Mouse (Mus musculus): ENCODE data around the gene Vmn1r103. TPM values are rescaled to one million over a fixed set of nuclear protein-coding genes. Genes with fewer than 3 reads are reported as not detected.

Vmn1r103 gene
- not detected for polyA plus RNA-seq (2014; fragmentation: Illumina TruSeq; extraction: RNeasy Lipid Tissue Mini Kit (QIAGEN cat#74804))

DNA sequence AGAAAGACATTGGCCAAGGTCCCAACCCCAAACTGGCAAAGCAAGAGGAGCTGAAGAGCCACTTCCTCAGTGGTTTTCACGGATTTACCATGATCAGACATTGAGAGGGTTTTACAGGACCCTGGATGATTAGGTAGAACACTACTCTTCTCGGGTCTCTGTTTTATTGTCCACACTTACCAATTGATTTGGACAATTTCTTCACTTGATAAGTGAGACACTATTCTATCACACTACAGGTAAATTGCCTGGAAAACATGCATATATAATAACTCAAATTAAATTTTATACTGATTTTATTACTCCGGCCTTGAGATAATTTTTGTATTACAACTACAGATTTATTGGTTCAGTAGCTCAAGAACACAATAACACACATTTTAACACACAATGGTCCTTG lies at the start of gene Vmn1r103:
Gene Vmn1r103, minus strand, starts transcription at position 101 of the 400 bp plus-strand sequence.

DNA sequence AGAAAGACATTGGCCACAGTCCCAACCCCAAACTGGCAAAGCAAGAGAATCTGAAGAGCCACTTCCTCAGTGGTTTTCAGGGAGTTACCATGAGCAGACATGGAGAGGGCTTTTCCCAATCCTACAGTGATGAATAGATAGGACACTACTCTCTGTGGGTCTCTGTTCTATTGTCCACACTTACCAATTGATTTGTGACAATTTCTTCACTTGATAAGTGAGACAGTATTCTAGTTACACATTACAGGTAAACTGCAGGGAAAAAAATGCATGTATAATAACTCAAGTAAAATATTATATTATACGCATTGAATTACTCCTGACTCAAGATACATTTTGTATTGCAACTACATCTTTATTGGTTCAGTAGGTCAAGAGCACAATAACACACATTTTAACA lies 35.3 kb upstream of the Vmn1r103 start, which contains the start of gene Gm5726:
Gene Gm5726, minus strand, starts transcription at position 101 of the 400 bp plus-strand sequence.

DNA sequence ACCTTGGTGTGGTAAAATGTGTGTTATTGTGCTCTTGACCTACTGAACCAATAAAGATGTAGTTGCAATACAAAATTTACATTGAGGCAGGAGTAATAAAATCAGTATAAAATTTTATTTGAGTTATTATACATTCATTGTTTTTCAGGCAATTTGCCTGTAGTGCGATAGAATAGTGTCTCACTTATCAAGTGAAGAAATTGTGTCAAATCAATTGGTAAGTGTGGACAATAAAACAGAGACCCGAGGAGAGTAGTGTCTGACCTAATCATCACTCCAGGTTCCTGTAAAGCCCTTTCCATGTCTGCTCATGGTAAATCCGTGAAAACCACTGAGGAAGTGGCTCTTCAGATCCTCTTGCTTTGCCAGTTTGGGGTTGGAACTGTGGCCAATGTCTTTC lies 23.2 kb upstream of the Vmn1r103 start, which contains the start of gene Vmn1r104:
Gene Vmn1r104, plus strand, starts transcription at position 301 of the 400 bp plus-strand sequence.

DNA sequence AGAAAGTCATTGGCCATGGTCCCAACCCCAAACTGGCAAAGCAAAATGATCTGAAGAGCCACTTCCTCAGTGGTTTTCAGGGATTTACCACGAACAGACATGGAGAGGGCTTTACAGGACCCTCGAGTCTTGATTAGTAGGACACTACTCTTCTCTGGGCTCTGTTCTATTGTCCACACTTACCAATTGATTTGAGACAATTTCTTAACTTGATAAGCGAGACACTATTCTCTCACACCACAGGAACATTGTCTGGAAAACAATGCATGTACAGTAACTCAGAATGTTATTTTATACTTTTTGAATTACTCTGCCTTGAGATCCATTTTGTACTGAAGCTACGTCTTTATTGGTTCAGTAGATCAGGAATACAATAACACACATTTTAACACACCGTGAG lies 35.5 kb downstream of the Vmn1r103 start, which contains the start of gene Gm10670:
Gene Gm10670, minus strand, starts transcription at position 101 of the 400 bp plus-strand sequence.

Other genes starting within 250 kb of the Vmn1r103 start
- gene Gm5890, start 247.7 kb downstream of the Vmn1r103 start, polyA plus RNA-seq (2014; fragmentation: Illumina TruSeq; extraction: RNeasy Lipid Tissue Mini Kit (QIAGEN cat#74804)): not detected
- gene Gm4133, start 176.5 kb downstream of the Vmn1r103 start, polyA plus RNA-seq (2014; fragmentation: Illumina TruSeq; extraction: RNeasy Lipid Tissue Mini Kit (QIAGEN cat#74804)): not detected
- gene Gm5728, start 135.1 kb downstream of the Vmn1r103 start, polyA plus RNA-seq (2014; fragmentation: Illumina TruSeq; extraction: RNeasy Lipid Tissue Mini Kit (QIAGEN cat#74804)): not detected
- gene Vmn1r100, start 92.6 kb downstream of the Vmn1r103 start, polyA plus RNA-seq (2014; fragmentation: Illumina TruSeq; extraction: RNeasy Lipid Tissue Mini Kit (QIAGEN cat#74804)): not detected
- gene Vmn1r101, start 67.9 kb downstream of the Vmn1r103 start, polyA plus RNA-seq (2014; fragmentation: Illumina TruSeq; extraction: RNeasy Lipid Tissue Mini Kit (QIAGEN cat#74804)): not detected
- gene Gm10670, start 35.6 kb downstream of the Vmn1r103 start, polyA plus RNA-seq (2014; fragmentation: Illumina TruSeq; extraction: RNeasy Lipid Tissue Mini Kit (QIAGEN cat#74804)): not detected
- gene Vmn1r104, start 23.3 kb upstream of the Vmn1r103 start, polyA plus RNA-seq (2014; fragmentation: Illumina TruSeq; extraction: RNeasy Lipid Tissue Mini Kit (QIAGEN cat#74804)): not detected
- gene Gm5726, start 35.2 kb upstream of the Vmn1r103 start, polyA plus RNA-seq (2014; fragmentation: Illumina TruSeq; extraction: RNeasy Lipid Tissue Mini Kit (QIAGEN cat#74804)): not detected
- not detected for gene Gm4141, start 65.7 kb upstream of the Vmn1r103 start, polyA plus RNA-seq (2014; fragmentation: Illumina TruSeq; extraction: RNeasy Lipid Tissue Mini Kit (QIAGEN cat#74804))
- gene Gm4513, start 88.5 kb upstream of the Vmn1r103 start, polyA plus RNA-seq (2014; fragmentation: Illumina TruSeq; extraction: RNeasy Lipid Tissue Mini Kit (QIAGEN cat#74804)): not detected
- gene Vmn1r107, start 158.4 kb upstream of the Vmn1r103 start, polyA plus RNA-seq (2014; fragmentation: Illumina TruSeq; extraction: RNeasy Lipid Tissue Mini Kit (QIAGEN cat#74804)): not detected
- gene Vmn1r111, start 192.7 kb upstream of the Vmn1r103 start, polyA plus RNA-seq (2014; fragmentation: Illumina TruSeq; extraction: RNeasy Lipid Tissue Mini Kit (QIAGEN cat#74804)): not detected
- not detected for gene Gm10668, start 220.1 kb upstream of the Vmn1r103 start, polyA plus RNA-seq (2014; fragmentation: Illumina TruSeq; extraction: RNeasy Lipid Tissue Mini Kit (QIAGEN cat#74804))